In genomic region chr4:74222360-74222759, GRCm38 (mm10) we compare ENCODE assay signal across 9 mouse cellular contexts. TPM values are rescaled to one million over a fixed set of nuclear protein-coding genes. Genes with fewer than 3 reads are reported as not detected.
DNase-seq lines count a peak whose midpoint lies in the region; ATAC-seq and TF ChIP-seq lines count a peak whose summit lies in the region.
"Had no signal": no experiment of that assay in that cellular context is flagged by ENCODE, and none has a peak within 500 bp of the region (broad histone marks: within the 10 kb centered on the region; RNA-seq: fewer than 3 reads in every experiment).

No protein-coding gene starts in this region.

- WGBS in embryonic facial prominence, embryonic 11.5 days = 43% methylated on average over 3 of the region's 3 CpGs
- WGBS in embryonic facial prominence, embryonic 10.5 days = 36% methylated on average over 3 of the region's 3 CpGs
- 16% methylated on average over 3 of the region's 3 CpGs for WGBS in liver, postnatal 0 days (ENCODE audit: insufficient replicate concordance)
- 11% methylated on average over 3 of the region's 3 CpGs for WGBS in liver, embryonic 12.5 days (ENCODE audit: insufficient replicate concordance)

- H3K4me3 ChIP-seq in embryonic facial prominence, embryonic 11.5 days (ENCODE audit: low read depth, low read length) = no peak overlapping the region
- no peak overlapping the region for H3K4me3 ChIP-seq in embryonic facial prominence, embryonic 10.5 days
- H3K4me3 ChIP-seq in liver, postnatal 0 days (ENCODE audit: low read depth, low read length) = no peak overlapping the region
- no peak overlapping the region for H3K4me3 ChIP-seq in liver, embryonic 12.5 days

- H3K9me3 ChIP-seq in embryonic facial prominence, embryonic 11.5 days (replicated peaks; ENCODE audit: control insufficient read depth, low read length) = no peaks in the 10 kb centered on the region
- H3K9me3 ChIP-seq in embryonic facial prominence, embryonic 10.5 days = no peaks in the 10 kb centered on the region
- no peaks in the 10 kb centered on the region for H3K9me3 ChIP-seq in liver, postnatal 0 days (ENCODE audit: low read length)
- no peaks in the 10 kb centered on the region for H3K9me3 ChIP-seq in liver, embryonic 12.5 days (replicated peaks)

- ATAC-seq in embryonic facial prominence, embryonic 11.5 days (replicated peaks; ENCODE audit: insufficient number of reproducible peaks, low FRiP score, low TSS enrichment, low read depth) = no peak
- ATAC-seq in liver, postnatal 0 days = no peak
- ATAC-seq in liver, embryonic 12.5 days = no peak
- ATAC-seq: Patski had no signal

- no peak for TF ChIP-seq EP300 in liver, postnatal 0 days (IDR thresholded peaks at IDR 0.05; ENCODE audit: low read depth)

- H3K4me1 ChIP-seq in embryonic facial prominence, embryonic 11.5 days (ENCODE audit: control insufficient read depth, insufficient read depth, low read length) = no peaks in the 10 kb centered on the region
- no peaks in the 10 kb centered on the region for H3K4me1 ChIP-seq in embryonic facial prominence, embryonic 10.5 days
- no peaks in the 10 kb centered on the region for H3K4me1 ChIP-seq in liver, postnatal 0 days (ENCODE audit: insufficient read depth)
- H3K4me1 ChIP-seq in liver, embryonic 12.5 days = no peaks in the 10 kb centered on the region

- H3K36me3 ChIP-seq in embryonic facial prominence, embryonic 11.5 days (replicated peaks; ENCODE audit: control insufficient read depth, insufficient read depth, low read depth, low read length) = no peaks in the 10 kb centered on the region
- H3K36me3 ChIP-seq in embryonic facial prominence, embryonic 10.5 days (replicated peaks) = no peaks in the 10 kb centered on the region
- no peaks in the 10 kb centered on the region for H3K36me3 ChIP-seq in liver, postnatal 0 days (replicated peaks; ENCODE audit: insufficient read depth, low read length)
- no peaks in the 10 kb centered on the region for H3K36me3 ChIP-seq in liver, embryonic 12.5 days

- DNase-seq in embryonic facial prominence, embryonic 11.5 days (ENCODE audit: low spot score) = peak; percentile 41
- DNase-seq in embryonic facial prominence, embryonic 10.5 days (ENCODE audit: low spot score) = no peak
- DNase-seq in liver, postnatal 0 days = no peak
- peak; percentile 4 for DNase-seq in c-Kit-negative CD71-positive TER-119-positive erythroid progenitor cells, embryonic 14.5 days (ENCODE audit: low read depth, low spot score)
- DNase-seq in mesoderm, embryonic 11.5 days (ENCODE audit: low read depth, low spot score) = peak; percentile 23
- DNase-seq in T-cell, adult 2 months (ENCODE audit: low spot score) = no peak
- DNase-seq in left cerebral cortex, postnatal 36 days (ENCODE audit: low spot score in 2 of 2) = no peak

- H3K27me3 ChIP-seq in embryonic facial prominence, embryonic 11.5 days (ENCODE audit: control insufficient read depth, insufficient read depth, low read length) = no peaks in the 10 kb centered on the region
- no peaks in the 10 kb centered on the region for H3K27me3 ChIP-seq in embryonic facial prominence, embryonic 10.5 days (replicated peaks; ENCODE audit: low read depth, poor library complexity, severe bottlenecking)
- H3K27me3 ChIP-seq in liver, postnatal 0 days (ENCODE audit: insufficient read depth, low read length) = no peaks in the 10 kb centered on the region
- H3K27me3 ChIP-seq in liver, embryonic 12.5 days (replicated peaks) = no peaks in the 10 kb centered on the region
- H3K27me3 ChIP-seq: Patski had no signal

- H3K4me2 ChIP-seq in embryonic facial prominence, embryonic 11.5 days (ENCODE audit: low read depth, low read length) = no peak overlapping the region
- H3K4me2 ChIP-seq in liver, postnatal 0 days (ENCODE audit: low read depth, low read length) = no peak overlapping the region
- H3K4me2 ChIP-seq in liver, embryonic 12.5 days = no peak overlapping the region

- peak; percentile 67 for TF ChIP-seq CTCF in liver, postnatal 0 days (IDR thresholded peaks at IDR 0.05; ENCODE audit: low read depth)

- no peak overlapping the region for H3K9ac ChIP-seq in embryonic facial prominence, embryonic 11.5 days (replicated peaks; ENCODE audit: low read length)
- no peak overlapping the region for H3K9ac ChIP-seq in liver, postnatal 0 days (replicated peaks)
- H3K9ac ChIP-seq in liver, embryonic 12.5 days = no peak overlapping the region

- intact Hi-C loops in left cerebral cortex, postnatal 36 days (cut with DNase I) = no loop called here

- H3K27ac ChIP-seq in embryonic facial prominence, embryonic 11.5 days (replicated peaks; ENCODE audit: low read depth, low read length) = no peak overlapping the region
- no peak overlapping the region for H3K27ac ChIP-seq in embryonic facial prominence, embryonic 10.5 days (replicated peaks)
- no peak overlapping the region for H3K27ac ChIP-seq in liver, postnatal 0 days (ENCODE audit: low read depth)
- H3K27ac ChIP-seq in liver, embryonic 12.5 days = no peak overlapping the region

RNA-seq across cellular contexts. Expression of gene Kdm4c, which starts 19.9 kb away (rescaled TPM):
- polyA plus RNA-seq in embryonic facial prominence, embryonic 11.5 days (2014; fragmentation: Nextera tagmentation; extraction: Ambion mirVana) = 12.7 and 12.9 TPM in 2 replicates
- 10.5 and 11.0 TPM in 2 replicates for polyA plus RNA-seq in embryonic facial prominence, embryonic 10.5 days (2016; fragmentation: Nextera tagmentation; extraction: Ambion mirVana)
- polyA plus RNA-seq in liver, postnatal 0 days (2015; fragmentation: Nextera tagmentation; extraction: Ambion mirVana) = 2.2 and 3.2 TPM in 2 replicates
- polyA plus RNA-seq in liver, embryonic 12.5 days (2016; fragmentation: Nextera tagmentation; extraction: Ambion mirVana) = 7.4 and 7.6 TPM in 2 replicates
- total RNA-seq in left cerebral cortex, postnatal 36 days (2021) = 10 to 100 TPM; 21.7 to 26.4 TPM

Comparison
In these comparisons a context has a peak if more than half of its experiments do, and no peak if none do; other contexts are left out.
1. DNase-seq: peak in embryonic facial prominence, embryonic 11.5 days (single experiment), c-Kit-negative CD71-positive TER-119-positive erythroid progenitor cells, embryonic 14.5 days (single experiment) and mesoderm, embryonic 11.5 days (single experiment); none in embryonic facial prominence, embryonic 10.5 days (single experiment), liver, postnatal 0 days (single experiment), T-cell, adult 2 months (single experiment) and left cerebral cortex, postnatal 36 days (0 of 2).